Mouse (Mus musculus): ENCODE results near the gene Pif1. TPM values are rescaled to one million over a fixed set of nuclear protein-coding genes. Genes with fewer than 3 reads are reported as not detected.

Gene Pif1
- 27.7 and 28.0 TPM in 2 replicates for polyA plus RNA-seq (2016; fragmentation: Nextera tagmentation; extraction: Ambion mirVana)

- peak; percentile 92 for DNase-seq (ENCODE audit: low spot score)
- peak within 1 kb of the TSS; percentile 91 for H3K27ac ChIP-seq (replicated peaks)
- peaks cover 33% of the 10 kb centered on the region for H3K4me1 ChIP-seq
- H3K36me3 ChIP-seq (replicated peaks) = peaks cover 29% of the 10 kb centered on the region
- 10% methylated on average over 28 of the region's 28 CpGs for WGBS
- no peaks in the 10 kb centered on the region for H3K9me3 ChIP-seq
- H3K4me3 ChIP-seq = peak within 1 kb of the TSS; percentile 69
- no peaks in the 10 kb centered on the region for H3K27me3 ChIP-seq (replicated peaks; ENCODE audit: low read depth, poor library complexity, severe bottlenecking)
Observed at GRCm38 (mm10) chr9:65586406-65587269, at the start of gene Pif1. Gene Pif1, plus strand, starts transcription at chr9:65587160.

DNA sequence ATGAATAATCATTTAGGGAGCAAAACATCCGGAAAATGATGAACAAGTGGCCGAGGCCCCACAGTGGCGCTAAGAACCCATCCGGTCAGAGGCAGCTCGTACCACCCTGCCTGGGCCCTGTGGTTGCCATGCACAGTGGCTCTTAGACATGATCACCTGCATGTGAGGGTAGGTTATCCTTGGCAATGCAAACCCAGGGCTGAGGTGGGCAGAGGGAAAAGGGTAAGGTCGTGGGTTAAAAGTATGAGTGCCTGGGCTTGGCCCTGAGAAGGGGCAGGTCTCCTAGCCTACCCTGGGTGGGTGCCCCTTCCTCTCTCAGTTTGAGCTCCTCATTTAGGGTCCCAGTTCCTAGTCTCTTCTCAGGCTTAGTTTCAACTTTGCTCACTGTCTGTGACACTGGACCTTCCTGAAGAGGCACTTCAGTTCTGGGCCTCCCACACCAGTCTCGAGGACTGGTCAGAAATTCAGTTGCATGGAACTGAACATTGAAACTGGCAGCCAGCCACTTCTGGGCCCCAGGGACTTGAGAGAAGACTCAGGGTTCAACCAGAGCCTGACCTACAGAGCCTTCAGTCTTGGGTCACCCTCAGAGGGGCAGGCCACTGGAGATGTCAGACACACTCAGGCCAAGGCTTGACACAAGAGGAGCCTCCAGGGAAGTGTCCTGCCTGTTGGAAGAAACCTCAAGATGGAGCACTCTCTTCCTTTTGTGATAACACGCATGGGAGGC is 48.9 kb upstream of the Pif1 start:
- H3K4me3 ChIP-seq = no peak overlapping the region
- peaks cover 8% of the 10 kb centered on the region for H3K4me1 ChIP-seq
- H3K27me3 ChIP-seq (replicated peaks; ENCODE audit: low read depth, poor library complexity, severe bottlenecking) = no peaks in the 10 kb centered on the region
- H3K27ac ChIP-seq (replicated peaks) = no peak overlapping the region
- DNase-seq (ENCODE audit: low spot score) = no peak
- 92% methylated on average over 8 of the region's 8 CpGs for WGBS
- peaks cover 5% of the 10 kb centered on the region; the same call in 1 of the 2 replicates for H3K9me3 ChIP-seq
- H3K36me3 ChIP-seq (replicated peaks) = no peaks in the 10 kb centered on the region

DNA sequence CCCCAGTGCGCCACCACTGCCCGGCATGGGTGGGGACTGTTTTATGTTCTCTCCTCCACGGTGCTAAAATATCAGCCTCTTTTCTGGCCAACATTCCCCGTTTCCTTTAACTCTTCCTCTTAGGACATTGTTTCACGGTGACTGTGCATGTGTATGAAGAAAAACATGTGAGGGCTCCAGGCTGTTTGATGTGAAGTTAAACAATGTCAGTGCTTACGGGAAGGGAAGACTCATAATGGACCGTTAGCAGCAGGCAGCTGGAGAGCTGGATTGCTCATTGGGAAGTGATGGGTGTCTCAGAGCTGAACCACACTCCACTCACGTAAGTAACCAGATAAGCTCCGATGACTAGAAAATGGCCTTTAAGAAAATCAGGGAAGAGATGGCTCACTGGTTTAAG is 47.3 kb upstream of the Pif1 start:
- H3K27ac ChIP-seq (replicated peaks) = no peak overlapping the region
- WGBS = 90% methylated on average over 9 of the region's 9 CpGs
- H3K4me3 ChIP-seq = no peak overlapping the region
- no peak for DNase-seq (ENCODE audit: low spot score)
- no peaks in the 10 kb centered on the region for H3K9me3 ChIP-seq
- no peaks in the 10 kb centered on the region for H3K27me3 ChIP-seq (replicated peaks; ENCODE audit: low read depth, poor library complexity, severe bottlenecking)
- H3K36me3 ChIP-seq (replicated peaks) = no peaks in the 10 kb centered on the region
- H3K4me1 ChIP-seq = peaks cover 7% of the 10 kb centered on the region

GRCm38 (mm10) chr9:65541126-65542068 is 45.6 kb upstream of the Pif1 start:
- no peak for DNase-seq (ENCODE audit: low spot score)
- no peaks in the 10 kb centered on the region for H3K36me3 ChIP-seq (replicated peaks)
- 74% methylated on average over 13 of the region's 13 CpGs for WGBS
- no peaks in the 10 kb centered on the region for H3K27me3 ChIP-seq (replicated peaks; ENCODE audit: low read depth, poor library complexity, severe bottlenecking)
- H3K9me3 ChIP-seq = no peaks in the 10 kb centered on the region
- H3K4me3 ChIP-seq = no peak overlapping the region
- H3K27ac ChIP-seq (replicated peaks) = no peak overlapping the region
- H3K4me1 ChIP-seq = peaks cover 11% of the 10 kb centered on the region

- no peak for DNase-seq (ENCODE audit: low spot score)
- Histone ChIP-seq H3K4me1 (peaks cover 11% of the 10 kb centered on the region), H3K27me3 (replicated peaks; ENCODE audit: low read depth, poor library complexity, severe bottlenecking) (no peaks in the 10 kb centered on the region), H3K27ac (replicated peaks) (no peak overlapping the region), H3K36me3 (replicated peaks) (no peaks in the 10 kb centered on the region), H3K4me3 (no peak overlapping the region), H3K9me3 (no peaks in the 10 kb centered on the region)
- 85% methylated on average over 7 of the region's 7 CpGs for WGBS
Observed at GRCm38 (mm10) chr9:65542111-65542524, 44.8 kb upstream of the Pif1 start.

- Histone ChIP-seq H3K27ac (replicated peaks) (no peak overlapping the region), H3K4me3 (no peak overlapping the region), H3K9me3 (no peaks in the 10 kb centered on the region), H3K4me1 (peaks cover 37% of the 10 kb centered on the region), H3K36me3 (replicated peaks) (no peaks in the 10 kb centered on the region), H3K27me3 (replicated peaks; ENCODE audit: low read depth, poor library complexity, severe bottlenecking) (no peaks in the 10 kb centered on the region)
- DNase-seq (ENCODE audit: low spot score) = no peak
- WGBS = 78% methylated on average over 10 of the region's 10 CpGs
Observed at GRCm38 (mm10) chr9:65545635-65546412, 41.1 kb upstream of the Pif1 start.

DNA sequence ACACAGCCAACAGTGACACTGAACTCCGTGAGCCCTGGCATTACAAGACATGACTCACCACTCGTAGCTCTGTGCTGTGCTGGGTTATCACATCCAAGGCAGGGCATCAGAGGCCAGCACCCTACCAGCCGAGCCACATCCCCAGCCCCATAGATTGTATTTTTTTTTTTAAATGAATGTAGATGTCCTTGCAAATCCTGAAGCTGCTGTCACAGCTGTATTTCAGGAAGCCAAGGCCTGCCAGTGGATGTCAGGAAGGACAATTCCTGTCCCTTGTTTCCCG is 40.6 kb upstream of the Pif1 start:
- Histone ChIP-seq H3K4me3 (no peak overlapping the region), H3K4me1 (peaks cover 42% of the 10 kb centered on the region), H3K9me3 (no peaks in the 10 kb centered on the region), H3K27me3 (replicated peaks; ENCODE audit: low read depth, poor library complexity, severe bottlenecking) (no peaks in the 10 kb centered on the region), H3K27ac (replicated peaks) (0 out of 2 replicates have a peak overlapping the region, but pooled peaks have one; percentile 40), H3K36me3 (replicated peaks) (no peaks in the 10 kb centered on the region)
- DNase-seq (ENCODE audit: low spot score) = no peak
- 68% methylated on average over 4 of the region's 4 CpGs for WGBS

DNA sequence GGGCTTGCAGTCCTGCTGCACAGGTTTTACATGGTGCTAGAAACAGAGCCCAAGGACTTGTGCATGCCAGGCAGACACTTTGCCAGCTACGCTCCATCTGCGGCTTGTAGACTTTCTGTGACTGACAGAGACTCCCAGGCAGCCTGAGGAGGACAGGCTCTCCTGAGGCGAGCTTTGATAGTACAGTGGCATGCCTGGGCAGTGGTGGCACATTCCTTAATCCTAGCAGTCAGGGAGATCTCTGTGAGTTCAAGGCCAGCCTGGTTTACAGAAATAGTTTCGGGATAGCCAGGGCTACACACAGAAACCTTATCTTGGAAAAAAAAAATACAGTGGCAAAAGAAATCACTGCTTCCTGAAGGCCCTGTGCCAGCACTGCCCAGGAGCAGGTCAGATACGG is 39.8 kb upstream of the Pif1 start:
- H3K4me1 ChIP-seq = peaks cover 40% of the 10 kb centered on the region
- peak overlapping the region; percentile 40 for H3K27ac ChIP-seq (replicated peaks)
- WGBS = 82% methylated on average over 5 of the region's 5 CpGs
- H3K36me3 ChIP-seq (replicated peaks) = no peaks in the 10 kb centered on the region
- no peak overlapping the region for H3K4me3 ChIP-seq
- no peak for DNase-seq (ENCODE audit: low spot score)
- no peaks in the 10 kb centered on the region for H3K9me3 ChIP-seq
- no peaks in the 10 kb centered on the region for H3K27me3 ChIP-seq (replicated peaks; ENCODE audit: low read depth, poor library complexity, severe bottlenecking)

GRCm38 (mm10) chr9:65547844-65548243 is 39.1 kb upstream of the Pif1 start:
- H3K27me3 ChIP-seq (replicated peaks; ENCODE audit: low read depth, poor library complexity, severe bottlenecking) = no peaks in the 10 kb centered on the region
- 0 out of 2 replicates have a peak, but pooled peaks cover 1% of the 10 kb centered on the region for H3K36me3 ChIP-seq (replicated peaks)
- H3K9me3 ChIP-seq = no peaks in the 10 kb centered on the region
- H3K4me1 ChIP-seq = peaks cover 40% of the 10 kb centered on the region
- H3K4me3 ChIP-seq = no peak overlapping the region
- peak overlapping the region; percentile 31 for H3K27ac ChIP-seq (replicated peaks)
- no peak for DNase-seq (ENCODE audit: low spot score)
- WGBS = 75% methylated on average over 4 of the region's 4 CpGs

GRCm38 (mm10) chr9:65548311-65548710 is 38.6 kb upstream of the Pif1 start:
- Histone ChIP-seq H3K27ac (replicated peaks) (peak overlapping the region; percentile 31; the same call in 1 of the 2 replicates), H3K4me1 (peaks cover 40% of the 10 kb centered on the region), H3K27me3 (replicated peaks; ENCODE audit: low read depth, poor library complexity, severe bottlenecking) (no peaks in the 10 kb centered on the region), H3K4me3 (no peak overlapping the region), H3K9me3 (no peaks in the 10 kb centered on the region), H3K36me3 (replicated peaks) (peaks cover 5% of the 10 kb centered on the region; the same call in 1 of the 2 replicates)
- no peak for DNase-seq (ENCODE audit: low spot score)
- 81% methylated on average over 8 of the region's 8 CpGs for WGBS

- Histone ChIP-seq H3K4me1 (peaks cover 42% of the 10 kb centered on the region), H3K27ac (replicated peaks) (no peak overlapping the region), H3K36me3 (replicated peaks) (peaks cover 9% of the 10 kb centered on the region; the same call in 1 of the 2 replicates), H3K27me3 (replicated peaks; ENCODE audit: low read depth, poor library complexity, severe bottlenecking) (no peaks in the 10 kb centered on the region), H3K4me3 (no peak overlapping the region), H3K9me3 (no peaks in the 10 kb centered on the region)
- no peak for DNase-seq (ENCODE audit: low spot score)
- 76% methylated on average over 3 of the region's 3 CpGs for WGBS
Observed at GRCm38 (mm10) chr9:65549139-65549538, 37.8 kb upstream of the Pif1 start.
